Mouse (Mus musculus) erythroblast, embryonic 14.5 days (primary cell): Measurements from ENCODE around the gene Gm38100. TPM values are rescaled to one million over a fixed set of nuclear protein-coding genes. Genes with fewer than 3 reads are reported as not detected.

Experiments used
- H3K27me3 ChIP-seq: 2 replicates; pipeline ENCODE4 v1.6.1; 2012; ENCODE audit warnings: inconsistent platforms; ENCODE audit not compliant: control insufficient read depth
- H3K36me3 ChIP-seq: 2 replicates; pipeline ENCODE4 v1.6.1; 2012; ENCODE audit warnings: mild to moderate bottlenecking, inconsistent platforms; ENCODE audit not compliant: control insufficient read depth
- H3K4me1 ChIP-seq: 2 replicates; pipeline ENCODE4 v1.6.1; 2012; ENCODE audit warnings: inconsistent platforms; ENCODE audit not compliant: control insufficient read depth
- H3K4me3 ChIP-seq: replicated peaks from 2 replicates; pipeline ENCODE3; 2012; ENCODE audit warnings: moderate library complexity, mild to moderate bottlenecking, inconsistent platforms
- H3K9me3 ChIP-seq: 2 replicates; pipeline ENCODE4 v1.6.1; 2012; ENCODE audit warnings: low read length, inconsistent platforms, mixed read lengths; ENCODE audit not compliant: control insufficient read depth
- GATA1 ChIP-seq: IDR thresholded peaks from 2 replicates; pipeline ENCODE4 v1.6.1; 2012; ENCODE audit warnings: low read length, inconsistent platforms, mixed read lengths
- TAL1 ChIP-seq: IDR thresholded peaks from 3 replicates; pipeline ENCODE4 v1.6.1; 2012; ENCODE audit warnings: low read length, inconsistent platforms, mixed read lengths
- polyA plus RNA-seq: library from polyadenylated mRNA; stranded (reverse); fragments of >175 nt; gene quantifications from 2 replicates; pipeline ENCODE4 v1.2.3, GENCODE M21; 2012

The Gm38100 gene
- 0.05 TPM in 1 of 2 replicates, not detected in the other for polyA plus RNA-seq

DNA sequence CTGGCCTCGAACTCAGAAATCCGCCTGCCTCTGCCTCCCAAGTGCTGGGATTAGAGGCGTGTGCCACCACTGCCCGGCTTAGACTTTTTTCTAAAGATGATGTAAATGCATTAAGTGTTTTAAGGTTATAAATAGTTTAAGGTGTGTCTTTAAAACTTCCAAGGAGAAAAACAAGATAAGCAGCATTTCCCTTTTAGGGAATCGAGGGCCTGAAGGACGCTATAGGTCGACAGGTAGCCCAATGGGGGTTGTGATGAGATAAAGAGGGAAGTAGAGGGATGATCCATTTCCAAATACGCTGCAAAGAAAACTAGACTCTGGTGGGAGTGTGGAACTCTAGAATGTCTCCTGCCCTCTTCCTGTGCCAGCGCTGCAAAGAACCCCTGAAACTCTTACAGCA, at the start of gene Gm38100:
Gene Gm38100, plus strand, starts transcription at position 301 of the 400 bp plus-strand sequence.
- Histone ChIP-seq H3K4me3 (no peak within 1 kb of the TSS), H3K36me3 (no peaks in the 10 kb centered on the region), H3K27me3 (no peaks in the 10 kb centered on the region), H3K9me3 (no peaks in the 10 kb centered on the region), H3K4me1 (no peaks in the 10 kb centered on the region)
- TF ChIP-seq TAL1 (no peak), GATA1 (no peak)

DNA sequence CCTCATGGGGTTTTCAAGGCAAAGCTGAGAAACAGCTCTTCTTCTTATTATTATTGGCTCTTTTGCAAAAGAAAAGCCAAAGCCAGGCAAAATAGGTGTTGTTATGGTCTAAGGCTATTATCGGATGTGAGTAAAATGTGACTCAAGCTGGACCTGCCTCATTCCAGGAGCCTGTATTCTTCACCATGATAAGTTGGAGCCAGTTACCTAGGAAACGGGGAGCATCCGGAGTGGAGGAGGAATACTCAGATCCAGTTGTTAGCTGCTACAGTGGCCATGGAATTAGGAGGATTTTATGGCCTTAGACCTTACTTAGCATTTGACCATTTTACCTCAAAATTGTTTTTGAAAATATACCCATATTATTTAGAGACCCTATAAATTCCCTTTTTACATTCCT, 49.4 kb upstream of the Gm38100 start:
- H3K9me3 ChIP-seq, result no peaks in the 10 kb centered on the region
- H3K27me3 ChIP-seq, result no peaks in the 10 kb centered on the region
- no peak for TF ChIP-seq TAL1
- TF ChIP-seq GATA1, result no peak
- no peaks in the 10 kb centered on the region for H3K4me1 ChIP-seq
- no peak overlapping the region for H3K4me3 ChIP-seq
- no peaks in the 10 kb centered on the region for H3K36me3 ChIP-seq

DNA sequence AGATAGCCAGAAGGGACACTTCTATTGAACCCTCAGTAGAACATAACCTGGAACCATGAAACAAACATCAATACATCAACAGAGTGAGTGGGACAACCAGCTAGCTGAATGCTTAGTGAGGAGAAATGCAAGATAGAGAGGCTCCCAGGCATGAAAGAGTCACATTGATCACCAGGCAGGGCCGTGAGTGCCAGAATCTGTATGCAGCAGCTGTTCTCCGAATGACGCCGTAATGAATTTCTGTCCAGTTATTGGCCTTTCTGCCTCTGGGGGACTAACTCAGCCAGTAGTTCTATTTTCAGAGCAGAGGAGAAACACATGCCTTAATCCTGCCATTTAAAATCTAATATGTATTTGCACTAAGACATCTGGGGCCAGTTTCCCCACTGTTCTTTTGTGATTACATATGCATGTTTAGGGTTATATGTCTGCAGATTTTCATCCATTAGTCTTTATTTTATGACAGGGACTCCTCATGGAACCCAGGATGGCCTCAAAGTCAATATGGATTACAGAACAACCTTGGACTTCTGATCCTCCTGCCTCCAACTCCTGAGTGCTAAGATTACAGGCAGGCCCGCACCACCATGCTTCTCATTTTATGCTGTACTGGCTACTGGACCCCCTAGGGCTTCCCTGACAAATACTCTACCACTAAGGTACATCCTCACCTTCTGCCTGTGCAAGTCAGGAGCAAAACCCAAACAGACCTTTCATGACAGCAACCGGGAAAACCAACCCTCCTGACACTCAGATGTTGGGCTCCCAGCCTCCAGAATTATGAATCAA, 47.9 kb upstream of the Gm38100 start:
- Histone ChIP-seq H3K9me3 (no peaks in the 10 kb centered on the region), H3K27me3 (no peaks in the 10 kb centered on the region), H3K4me1 (no peaks in the 10 kb centered on the region), H3K36me3 (no peaks in the 10 kb centered on the region), H3K4me3 (no peak overlapping the region)
- TF ChIP-seq TAL1 (no peak), GATA1 (no peak)

DNA sequence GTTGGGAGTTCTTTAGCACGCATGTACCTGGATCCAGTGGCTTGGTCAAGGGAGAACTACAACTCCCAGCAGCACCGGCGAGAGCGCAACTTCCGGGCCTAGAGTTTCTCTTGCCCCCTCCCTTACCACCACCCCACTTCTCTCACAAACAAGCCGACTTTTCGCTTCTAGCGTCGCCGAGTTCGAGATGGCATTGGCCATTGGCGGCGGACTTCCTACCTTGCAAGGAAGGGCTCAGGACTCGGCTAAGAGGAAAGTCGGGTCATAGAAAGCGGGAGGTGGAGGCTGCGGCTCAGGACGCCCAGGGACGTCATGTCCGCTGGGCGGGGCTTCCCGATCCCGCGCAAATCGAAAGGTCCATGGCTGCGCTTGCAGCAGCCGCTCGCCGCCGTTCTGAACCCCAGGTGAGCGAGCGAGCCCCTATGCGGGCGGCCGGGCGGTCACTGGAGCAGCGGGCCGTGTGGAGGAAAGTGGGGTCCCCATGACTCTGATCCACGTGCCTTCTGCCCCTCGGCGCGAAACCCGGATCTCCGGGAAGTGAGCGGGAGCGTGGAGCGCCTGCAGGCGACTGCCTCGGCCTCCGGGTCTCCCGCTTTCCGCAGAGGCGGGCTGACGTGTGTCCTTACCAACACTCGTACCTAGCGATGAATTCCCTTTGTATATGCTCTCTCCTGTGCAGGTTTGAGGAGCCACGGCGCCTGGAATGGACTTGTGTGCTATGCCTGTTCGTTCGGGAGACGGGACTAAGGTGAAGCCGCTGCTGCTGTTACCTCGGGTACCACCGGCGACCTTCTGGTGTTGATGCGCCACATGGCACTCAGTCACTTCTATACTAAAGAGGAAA, 39.5 kb upstream of the Gm38100 start, which contains the start of gene Exo1:
Gene Exo1, plus strand, starts transcription at position 129 of the 844 bp plus-strand sequence.
- no peaks in the 10 kb centered on the region for H3K27me3 ChIP-seq
- TF ChIP-seq GATA1, result no peak
- no peak for TF ChIP-seq TAL1
- peaks cover 43% of the 10 kb centered on the region for H3K36me3 ChIP-seq
- H3K4me1 ChIP-seq, result peaks cover 27% of the 10 kb centered on the region
- peak within 1 kb of the TSS; percentile 97 for H3K4me3 ChIP-seq
- H3K9me3 ChIP-seq, result no peaks in the 10 kb centered on the region; the same call in 1 of the 2 replicates

DNA sequence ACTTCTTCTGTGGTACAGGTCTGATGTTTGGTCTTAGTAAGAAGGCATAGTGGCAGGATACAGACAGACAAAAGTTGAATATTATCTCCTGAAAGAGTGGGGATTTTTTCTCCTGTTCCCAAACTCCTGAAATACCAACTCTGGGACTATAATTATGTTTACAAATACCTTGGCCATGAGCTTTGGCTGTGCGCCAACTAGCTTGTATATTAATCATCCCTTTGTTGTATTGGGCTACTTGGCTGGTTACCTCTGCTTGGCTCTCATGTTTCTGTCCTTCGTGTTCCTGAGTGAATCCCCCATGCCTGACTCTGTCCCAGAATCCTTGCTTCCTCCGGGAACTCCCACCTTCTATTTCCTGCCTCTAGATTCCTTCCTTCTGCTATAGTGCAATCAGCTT, 36.7 kb upstream of the Gm38100 start:
- Histone ChIP-seq H3K4me3 (no peak overlapping the region), H3K27me3 (no peaks in the 10 kb centered on the region), H3K4me1 (peaks cover 27% of the 10 kb centered on the region), H3K9me3 (no peaks in the 10 kb centered on the region; the same call in 1 of the 2 replicates), H3K36me3 (peaks cover 67% of the 10 kb centered on the region)
- TF ChIP-seq TAL1 (no peak), GATA1 (no peak)

DNA sequence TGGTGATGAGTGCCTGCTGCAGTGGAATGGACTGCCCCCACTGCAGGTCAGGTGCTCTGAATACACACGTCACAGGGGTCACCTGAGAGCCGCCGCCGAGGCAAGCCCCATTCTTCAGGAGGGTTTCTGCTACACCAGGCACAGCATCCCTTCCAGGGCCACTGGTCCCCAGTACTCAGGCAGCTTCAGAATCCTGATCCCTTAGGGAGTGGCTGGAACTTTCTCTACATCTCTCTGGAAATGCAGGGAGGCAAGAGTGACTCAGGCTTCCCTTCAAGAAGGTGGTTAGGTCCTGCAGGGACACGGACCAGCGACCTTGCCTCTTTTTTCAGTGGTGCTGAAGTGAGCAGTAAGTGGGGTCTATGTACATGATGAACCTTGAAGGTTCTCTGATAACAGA, 26.9 kb upstream of the Gm38100 start:
- no peak overlapping the region for H3K4me3 ChIP-seq
- H3K27me3 ChIP-seq, result no peaks in the 10 kb centered on the region
- TF ChIP-seq GATA1 (no peak), TAL1 (no peak)
- H3K9me3 ChIP-seq, result no peaks in the 10 kb centered on the region
- H3K4me1 ChIP-seq, result no peaks in the 10 kb centered on the region
- H3K36me3 ChIP-seq, result peaks cover 80% of the 10 kb centered on the region

DNA sequence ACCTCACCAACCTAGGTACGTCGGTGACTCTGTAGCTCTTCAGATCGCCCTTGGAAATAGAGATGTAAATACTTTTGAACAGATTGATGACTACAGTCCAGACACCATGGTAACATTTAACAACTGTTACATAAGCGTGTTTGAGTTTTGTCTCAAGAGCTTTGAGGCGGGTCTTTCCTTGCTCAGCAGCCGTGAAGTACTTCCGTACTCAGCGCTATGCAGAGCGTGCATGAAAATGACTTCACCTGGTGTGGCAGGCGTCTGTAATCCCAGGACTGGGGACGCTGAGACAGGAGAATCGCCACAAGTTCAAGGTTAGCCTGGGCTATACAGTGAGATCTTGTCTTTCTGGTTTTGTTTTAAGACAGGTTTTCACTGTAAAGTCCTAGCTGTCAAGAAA, 26.4 kb upstream of the Gm38100 start:
- no peak for TF ChIP-seq TAL1
- no peak for TF ChIP-seq GATA1
- H3K4me3 ChIP-seq, result no peak overlapping the region
- no peaks in the 10 kb centered on the region for H3K27me3 ChIP-seq
- no peaks in the 10 kb centered on the region for H3K9me3 ChIP-seq
- H3K36me3 ChIP-seq, result peaks cover 80% of the 10 kb centered on the region
- H3K4me1 ChIP-seq, result no peaks in the 10 kb centered on the region

DNA sequence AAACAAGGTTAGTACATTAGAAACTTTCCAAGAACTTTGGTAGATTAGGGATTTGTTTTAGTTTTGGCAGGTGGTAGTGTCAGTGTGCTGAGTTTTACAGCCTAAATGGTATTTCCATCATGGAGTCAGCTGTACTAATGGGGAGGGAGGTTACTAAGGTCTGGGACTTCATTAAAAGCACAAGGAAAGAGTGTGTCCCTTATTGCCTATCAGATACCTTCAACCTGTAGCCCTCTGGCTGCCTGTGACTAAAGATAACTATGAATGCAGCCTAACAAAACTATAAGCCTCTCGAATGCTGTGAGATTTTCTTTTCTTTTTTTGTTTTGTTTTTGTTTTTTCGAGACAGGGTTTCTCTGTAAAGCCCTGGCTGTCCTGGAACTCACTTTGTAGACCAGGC, 8.9 kb upstream of the Gm38100 start:
- TF ChIP-seq TAL1, result no peak
- TF ChIP-seq GATA1, result no peak
- Histone ChIP-seq H3K4me3 (no peak overlapping the region), H3K4me1 (peaks cover 11% of the 10 kb centered on the region), H3K36me3 (peaks cover 48% of the 10 kb centered on the region), H3K9me3 (no peaks in the 10 kb centered on the region), H3K27me3 (no peaks in the 10 kb centered on the region)

DNA sequence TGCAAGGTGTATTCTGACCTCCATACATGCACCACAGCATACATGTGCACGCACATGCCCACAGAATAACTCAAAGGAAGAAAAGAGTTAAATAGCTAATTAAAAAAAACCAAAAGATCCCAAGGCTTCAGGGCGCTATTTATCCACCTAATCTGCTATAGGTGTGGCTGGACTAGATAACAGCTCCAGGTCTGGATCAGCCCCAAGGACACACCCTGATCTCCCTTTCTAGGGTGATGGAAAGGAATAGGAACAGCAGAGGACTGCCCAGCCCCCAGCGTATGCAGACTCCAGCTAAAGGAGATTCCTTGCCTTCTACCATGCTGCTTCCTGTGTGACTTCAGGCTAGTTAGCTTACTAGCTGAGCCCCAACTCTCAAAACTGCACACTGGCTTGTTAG, 8.1 kb upstream of the Gm38100 start:
- Histone ChIP-seq H3K4me3 (no peak overlapping the region), H3K4me1 (peaks cover 11% of the 10 kb centered on the region), H3K9me3 (no peaks in the 10 kb centered on the region), H3K27me3 (no peaks in the 10 kb centered on the region), H3K36me3 (peaks cover 39% of the 10 kb centered on the region)
- TF ChIP-seq GATA1 (no peak), TAL1 (no peak)
